Mouse (Mus musculus) natural killer cell, adult 2 months (primary cell): Measurements from ENCODE around the gene Ezh1.

ENCODE experiments used
- DNase-seq, 2 experiments: peaks; one replicate each; pipeline ENCODE4 v3.0.0; 2022; ENCODE audit warnings: low spot score in 2 of 2

The Ezh1 gene

DNA sequence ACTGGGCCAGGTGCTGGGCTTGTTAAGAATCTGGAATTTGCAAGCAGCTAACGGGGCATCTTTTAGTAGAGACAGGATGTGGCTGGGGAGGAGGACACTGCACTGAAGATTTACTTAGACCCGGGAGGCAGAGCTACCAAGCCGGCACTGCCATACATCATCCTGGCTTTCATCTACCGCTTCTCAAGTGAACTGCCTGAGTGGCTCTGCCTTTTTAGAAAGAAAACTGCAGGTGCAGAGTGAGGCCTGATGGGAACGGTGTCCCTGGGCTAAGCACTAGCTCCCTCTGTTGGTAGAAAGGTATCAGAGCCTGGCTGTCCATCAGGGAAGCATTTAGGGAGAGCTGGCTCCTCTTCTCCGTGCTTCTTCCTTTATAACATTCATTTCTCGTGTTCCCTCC lies 25.3 kb downstream of the Ezh1 start:
- peak in 1 of 2 experiments; percentile 35 for DNase-seq

DNA sequence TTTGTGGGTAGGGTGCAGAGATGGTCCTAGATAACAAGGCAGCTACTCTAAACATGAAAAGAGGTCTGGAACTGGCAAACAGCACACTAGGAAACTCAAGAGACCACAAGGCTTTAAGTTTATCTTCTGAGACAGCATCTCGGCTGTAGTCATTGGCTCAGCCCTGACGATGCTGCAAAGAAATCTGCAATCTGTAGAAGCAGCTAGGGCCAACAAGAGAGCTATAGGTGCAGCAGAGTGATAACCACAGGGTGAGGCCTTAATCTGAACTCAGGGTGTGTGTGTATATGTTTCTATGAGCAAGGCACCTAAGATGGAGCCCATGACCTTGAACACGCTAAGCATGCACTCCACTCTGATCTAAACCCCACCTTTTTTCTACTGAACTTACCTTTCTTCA lies 26.7 kb downstream of the Ezh1 start:
- no peak for DNase-seq

DNA sequence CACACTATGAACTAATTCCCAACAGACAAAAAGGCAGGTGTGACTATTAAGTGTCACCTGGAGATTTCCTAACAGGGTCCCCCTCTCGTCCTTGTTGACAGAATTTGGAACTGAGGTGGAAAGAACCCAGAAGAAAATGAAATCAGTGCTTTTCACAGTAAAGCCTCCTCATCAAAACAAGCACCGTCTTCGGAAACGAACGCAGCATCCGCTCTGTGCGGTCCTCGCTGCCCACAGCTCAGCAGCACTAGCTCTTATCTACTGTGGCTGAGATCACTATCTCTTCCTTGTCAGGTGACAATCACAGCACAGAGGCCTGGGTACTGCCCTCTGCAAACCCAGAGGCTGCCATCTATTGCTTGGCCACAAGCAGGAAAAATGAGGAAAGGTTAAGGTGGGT lies 30.1 kb downstream of the Ezh1 start:
- DNase-seq = no peak

DNA sequence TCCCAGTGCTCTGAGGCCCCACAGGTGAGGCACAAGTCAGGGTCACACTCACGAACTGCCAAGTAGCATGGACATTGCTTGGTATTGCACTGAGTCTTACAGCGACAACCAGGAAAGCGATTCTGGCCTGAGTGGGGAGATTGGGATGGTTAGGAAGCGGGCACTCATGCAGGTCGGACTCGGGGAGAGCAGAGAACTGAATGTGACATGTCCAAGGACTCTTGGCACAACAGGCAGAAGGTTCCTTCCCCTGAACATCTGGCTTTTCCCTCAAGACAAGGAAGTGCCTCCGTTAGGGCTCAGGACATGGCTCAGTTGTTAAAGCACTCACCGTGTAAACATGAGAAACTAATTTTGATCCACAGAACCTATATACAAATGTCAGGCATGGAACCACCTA lies 30.7 kb downstream of the Ezh1 start:
- DNase-seq = no peak

DNA sequence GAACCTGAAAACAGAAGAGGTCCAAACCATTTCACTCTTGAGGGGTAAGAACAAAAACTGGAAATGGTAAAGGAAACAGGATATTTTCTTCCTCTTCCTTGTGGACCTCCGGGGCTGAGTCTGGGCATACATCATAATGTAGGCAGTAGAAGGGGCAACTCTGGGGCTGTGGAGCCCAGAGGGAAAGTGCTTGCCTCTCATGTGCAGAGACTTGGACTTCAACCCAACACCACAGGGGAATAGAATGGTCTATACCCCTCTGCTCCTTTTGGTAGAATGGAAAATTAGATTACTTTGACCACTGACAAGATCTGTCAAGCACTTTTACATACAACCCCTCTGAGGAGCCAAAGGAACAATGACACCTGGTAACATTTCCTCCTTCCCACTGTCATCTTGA lies 31.2 kb downstream of the Ezh1 start:
- no peak for DNase-seq

DNA sequence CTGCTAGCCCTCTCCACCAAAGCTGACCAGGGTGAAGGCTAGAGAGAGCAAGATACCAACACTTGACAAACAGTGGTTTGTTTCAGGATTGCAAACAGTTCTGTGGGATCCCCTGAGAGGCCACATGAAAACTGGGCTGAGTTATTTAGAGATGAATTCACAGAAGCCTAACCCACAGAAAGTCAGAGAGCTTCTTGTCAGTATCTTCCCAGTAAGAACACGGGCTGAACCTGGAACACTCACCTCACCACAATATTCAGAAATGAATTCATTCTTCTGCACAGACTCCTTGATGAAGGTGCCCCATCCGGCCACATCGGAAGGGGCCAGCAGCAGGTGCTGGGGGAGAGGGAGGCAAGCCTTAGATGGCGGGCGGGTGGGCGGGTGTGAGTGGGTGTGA lies 31.6 kb downstream of the Ezh1 start:
- no peak for DNase-seq

DNA sequence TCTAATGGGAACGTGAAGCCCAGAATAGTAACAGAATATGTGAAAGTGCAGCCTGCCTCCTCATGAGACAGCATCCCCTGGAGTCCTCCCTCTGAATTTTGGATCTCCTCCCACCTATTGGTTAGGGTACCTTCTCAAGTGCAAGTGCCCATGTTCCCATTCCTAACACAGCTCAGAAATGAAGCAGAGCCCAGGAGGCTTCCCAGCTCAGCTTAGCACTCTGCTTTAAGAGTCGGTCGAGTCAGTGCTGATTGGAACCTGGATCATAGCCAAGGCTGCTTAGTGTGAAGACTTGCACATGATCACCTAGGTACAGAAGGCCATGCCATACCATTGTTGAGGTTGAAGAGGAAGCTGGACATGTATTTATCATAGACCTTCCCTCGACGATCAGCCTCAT lies 32.1 kb downstream of the Ezh1 start:
- no peak for DNase-seq

DNA sequence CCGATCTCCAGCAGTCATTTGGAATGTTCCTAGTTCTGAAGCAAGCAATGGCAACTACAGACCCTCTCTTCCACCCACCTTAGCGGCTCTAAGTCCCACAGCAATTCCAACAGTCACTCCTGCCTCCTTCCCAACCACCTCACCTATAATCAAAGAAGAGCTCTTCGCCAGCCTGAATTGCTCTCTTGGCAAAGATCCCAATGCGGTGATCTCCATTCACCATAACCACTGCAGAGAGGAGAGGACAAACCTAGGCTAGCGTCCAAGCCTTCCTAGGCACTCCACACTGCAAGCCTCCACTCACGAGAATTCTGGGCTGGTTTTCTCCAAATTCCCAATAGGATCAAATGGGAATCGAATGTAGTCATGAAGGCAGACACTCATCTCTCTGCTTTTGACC lies 33.2 kb downstream of the Ezh1 start:
- no peak for DNase-seq

DNA sequence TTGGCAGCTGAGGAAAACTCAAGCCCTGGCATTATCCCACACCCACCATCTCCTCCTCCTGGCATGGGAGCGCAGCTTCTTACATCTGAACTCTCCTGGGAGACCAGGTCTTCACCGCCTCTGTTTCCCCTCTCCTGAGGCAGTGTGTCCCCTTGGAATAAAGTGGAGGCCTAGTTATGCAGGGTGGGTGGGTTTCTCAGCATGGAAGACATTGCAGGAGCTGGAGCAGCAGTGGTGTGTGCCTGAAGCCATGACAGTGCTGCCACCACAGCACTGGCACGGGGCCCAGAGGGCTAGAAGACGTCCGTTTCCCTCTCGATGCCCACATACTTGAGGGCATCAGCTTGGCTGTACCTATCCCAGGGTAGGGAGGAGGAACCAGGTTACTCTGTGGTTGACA lies 33.6 kb downstream of the Ezh1 start:
- DNase-seq = no peak

DNA sequence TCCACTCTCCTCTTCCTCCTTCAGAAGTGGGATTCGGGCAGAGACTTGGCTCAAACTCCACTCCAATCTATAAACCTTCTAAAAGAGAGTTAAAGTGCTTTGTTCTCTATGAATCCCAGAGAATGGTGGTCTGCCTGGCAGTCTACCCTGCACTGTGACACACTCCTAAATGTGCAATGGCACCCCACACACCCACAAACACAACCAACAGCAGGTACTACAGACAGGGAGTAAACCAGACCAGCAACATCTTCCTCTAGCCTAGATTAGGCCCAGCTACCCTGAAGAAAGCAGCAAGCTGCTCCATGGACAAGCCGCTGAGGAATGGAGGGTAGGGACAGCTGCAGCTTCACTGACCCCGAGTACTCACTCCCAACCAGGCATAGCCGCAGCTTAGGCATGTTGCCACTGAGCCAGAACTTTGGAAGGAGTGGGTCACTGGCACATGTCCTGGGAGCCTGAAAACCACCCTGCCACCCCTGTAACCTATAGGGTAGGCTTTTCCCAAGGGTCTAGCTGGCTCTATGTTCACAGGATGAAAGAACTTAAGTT lies 34.3 kb downstream of the Ezh1 start:
- DNase-seq = no peak

DNA sequence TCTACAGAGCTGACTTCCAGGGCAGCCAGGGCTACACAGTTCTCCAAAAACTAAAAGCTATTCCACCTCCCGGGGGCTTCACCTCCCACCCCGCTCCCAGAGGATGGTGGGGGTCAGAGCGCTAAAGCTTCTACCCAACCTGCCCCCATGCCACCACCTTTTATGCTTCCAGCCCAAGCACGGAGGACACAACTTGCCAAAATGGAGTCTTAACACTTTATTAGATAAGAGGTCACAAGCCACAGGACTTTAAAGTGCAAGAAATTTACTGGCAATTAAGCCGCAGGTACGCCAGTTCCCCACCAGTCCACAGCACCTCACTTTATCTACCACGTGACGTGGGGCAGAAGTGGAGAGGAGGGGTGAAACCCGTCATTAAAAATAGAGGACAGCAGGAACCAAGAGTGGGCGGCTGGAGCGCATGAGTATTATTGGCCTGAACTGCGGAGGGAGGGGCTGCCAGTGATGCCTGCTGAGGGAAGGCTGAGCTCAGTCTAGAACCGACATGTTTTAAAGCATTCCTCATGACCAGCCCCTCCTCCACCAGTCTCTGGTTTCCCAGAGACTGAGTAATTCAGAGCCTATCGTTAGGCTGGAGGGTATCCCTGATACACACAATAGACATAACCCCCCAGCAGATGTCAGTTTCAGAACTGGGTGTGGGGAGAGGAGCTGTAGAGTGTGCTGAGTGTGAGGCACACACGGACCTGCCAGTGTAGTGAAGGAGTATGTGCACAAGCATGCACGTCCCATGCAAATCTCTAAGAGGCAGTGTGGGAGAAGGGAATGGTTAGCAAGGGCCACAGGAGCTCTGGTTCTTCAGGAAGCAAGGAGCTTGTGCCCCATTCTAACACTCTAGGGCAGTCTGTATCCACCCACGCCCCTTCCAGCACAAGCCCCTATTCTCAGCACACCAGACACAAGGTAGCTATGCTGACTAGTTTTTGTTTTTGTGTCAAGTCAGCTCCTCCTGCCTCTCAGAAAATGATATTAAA lies 35.1 kb downstream of the Ezh1 start:
- DNase-seq = no peak

DNA sequence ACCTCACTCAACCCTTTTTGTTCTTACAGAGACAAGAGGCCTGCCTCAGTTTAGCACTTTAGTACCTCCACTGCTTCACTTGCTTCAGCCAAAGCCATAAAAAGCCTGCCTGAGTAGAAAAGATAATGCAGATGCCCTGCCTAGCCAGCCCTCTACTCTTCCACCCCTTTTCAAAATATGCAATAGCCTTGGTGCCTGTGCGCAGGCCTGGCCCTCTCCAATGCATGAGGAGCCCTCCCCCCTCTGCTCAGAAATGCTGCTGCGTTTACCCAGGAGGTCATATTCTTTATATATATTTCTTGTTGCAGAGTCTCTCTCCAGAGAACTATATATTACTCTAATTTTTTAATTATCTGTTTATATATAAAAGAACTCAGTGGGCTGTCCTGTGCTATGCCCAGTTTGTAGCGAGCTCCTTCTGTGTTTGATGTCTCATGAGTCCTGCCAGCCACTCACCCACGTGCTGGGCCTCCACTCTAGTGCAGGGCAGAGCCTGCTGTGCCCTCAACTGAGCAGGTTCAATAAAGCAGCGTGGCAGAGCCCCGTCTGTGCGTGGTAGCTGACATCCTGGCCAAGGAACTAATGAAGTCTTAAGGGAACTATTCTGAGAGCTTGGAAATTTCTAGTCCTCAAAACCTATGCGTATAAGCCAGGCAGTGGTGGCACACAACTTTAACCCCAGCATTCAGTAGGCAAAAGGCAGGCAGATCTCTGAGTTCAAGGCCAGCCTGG lies 35.9 kb downstream of the Ezh1 start:
- no peak for DNase-seq

DNA sequence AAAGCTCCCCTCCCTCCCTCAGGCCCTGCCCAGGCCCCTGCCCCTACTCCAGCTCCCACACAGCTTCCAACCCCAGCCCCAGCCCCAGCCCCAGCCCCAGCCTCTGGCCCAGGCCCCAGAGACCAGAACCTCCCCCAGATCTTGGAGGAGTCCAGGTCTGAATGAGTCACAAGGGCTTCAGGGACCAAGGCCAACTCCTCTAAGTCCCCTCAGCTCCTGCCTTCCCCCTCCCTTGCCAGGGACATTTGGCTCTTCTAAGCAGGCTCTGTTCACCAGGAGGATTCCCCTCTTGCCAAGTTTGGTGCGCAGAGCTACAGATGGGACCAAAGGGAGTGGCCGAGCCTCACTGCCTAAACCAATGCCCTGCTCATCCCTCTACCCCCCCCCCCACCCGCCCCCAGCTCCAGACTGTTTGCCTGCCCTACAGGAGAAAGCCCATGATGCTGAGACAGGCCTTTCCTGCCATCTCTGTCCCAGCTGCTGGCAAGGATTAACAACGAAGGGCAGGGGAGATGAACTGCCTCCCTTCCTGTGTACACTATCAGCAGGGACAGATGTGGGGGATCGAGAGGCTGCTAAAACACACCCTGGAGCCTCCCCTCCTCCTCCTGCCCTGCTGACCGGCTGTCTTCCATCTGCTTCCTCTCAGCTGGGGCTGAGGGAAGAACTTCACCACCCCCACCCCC lies 36.6 kb downstream of the Ezh1 start:
- DNase-seq = no peak

DNA sequence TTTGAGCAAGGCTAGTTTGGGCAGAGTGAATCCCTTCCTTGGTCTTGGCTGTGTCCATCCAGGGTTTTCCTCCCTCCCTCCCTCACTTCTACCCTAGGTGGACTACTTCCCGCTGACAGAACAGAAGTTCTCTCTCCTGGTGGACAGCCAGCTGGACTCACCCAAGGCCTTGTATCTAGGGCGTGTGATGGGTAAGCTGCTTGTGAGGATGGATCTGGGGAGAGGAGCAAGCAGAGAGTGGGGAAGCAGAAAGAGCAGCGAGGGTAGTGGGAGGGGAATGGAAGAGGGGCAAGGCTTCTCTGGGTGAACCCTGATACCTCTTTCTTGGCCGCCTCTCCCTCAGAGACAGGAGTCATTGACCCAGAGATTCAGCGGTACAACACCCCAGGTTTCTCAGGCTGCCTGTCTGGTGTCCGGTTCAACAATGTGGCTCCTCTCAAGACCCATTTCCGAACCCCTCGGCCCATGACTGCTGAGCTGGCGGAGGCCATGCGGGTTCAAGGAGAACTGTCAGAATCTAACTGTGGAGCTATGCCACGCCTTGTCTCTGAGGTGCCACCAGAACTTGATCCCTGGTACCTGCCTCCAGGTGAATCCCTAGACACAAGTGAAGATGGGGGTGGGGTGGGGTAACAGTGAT lies 38.0 kb downstream of the Ezh1 start:
- no peak for DNase-seq

DNA sequence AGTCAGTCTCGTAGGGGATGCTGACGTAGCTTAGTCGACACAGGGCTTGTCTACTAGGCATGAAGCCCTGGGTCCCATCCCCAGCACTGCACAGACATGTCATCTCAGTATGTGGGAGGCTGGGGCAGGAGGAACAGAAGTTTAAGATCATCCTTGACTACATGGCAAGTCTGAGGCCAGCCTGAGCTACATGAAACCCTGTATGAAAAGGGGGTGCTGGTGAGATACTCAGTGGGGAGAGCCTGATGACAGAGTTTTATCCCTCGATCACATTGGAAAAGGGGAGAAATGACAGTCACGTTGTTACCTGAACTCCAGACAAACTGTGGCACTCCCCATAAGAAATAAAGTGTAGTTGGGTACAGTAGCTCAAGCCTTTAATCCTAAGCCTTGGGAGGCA lies 38.7 kb downstream of the Ezh1 start:
- no peak for DNase-seq

DNA sequence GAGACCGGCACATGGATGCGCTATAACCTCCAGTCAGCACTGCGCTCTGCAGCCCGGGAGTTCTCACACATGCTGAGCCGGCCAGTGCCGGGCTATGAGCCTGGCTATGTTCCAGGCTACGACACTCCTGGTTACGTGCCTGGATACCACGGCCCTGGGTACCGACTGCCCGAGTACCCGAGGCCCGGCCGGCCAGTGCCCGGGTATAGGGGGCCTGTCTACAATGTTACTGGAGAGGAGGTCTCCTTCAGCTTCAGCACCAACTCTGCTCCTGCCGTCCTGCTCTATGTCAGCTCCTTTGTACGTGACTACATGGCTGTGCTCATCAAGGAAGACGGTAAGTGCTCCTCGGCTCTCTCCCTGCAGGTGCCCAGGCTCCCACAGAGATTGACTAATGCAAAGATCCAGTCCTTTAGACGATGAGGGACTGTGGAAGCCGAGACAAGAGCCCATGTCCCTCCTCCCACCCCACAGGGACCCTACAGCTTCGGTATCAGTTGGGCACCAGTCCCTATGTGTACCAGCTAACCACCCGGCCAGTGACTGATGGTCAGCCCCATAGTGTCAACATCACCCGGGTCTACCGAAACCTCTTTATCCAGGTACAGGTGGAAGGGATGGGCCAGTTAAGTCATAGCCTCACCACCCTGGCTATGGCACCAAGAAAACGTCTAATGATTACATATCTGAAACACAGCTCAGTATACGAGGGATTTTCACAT lies 39.6 kb downstream of the Ezh1 start:
- no peak for DNase-seq

DNA sequence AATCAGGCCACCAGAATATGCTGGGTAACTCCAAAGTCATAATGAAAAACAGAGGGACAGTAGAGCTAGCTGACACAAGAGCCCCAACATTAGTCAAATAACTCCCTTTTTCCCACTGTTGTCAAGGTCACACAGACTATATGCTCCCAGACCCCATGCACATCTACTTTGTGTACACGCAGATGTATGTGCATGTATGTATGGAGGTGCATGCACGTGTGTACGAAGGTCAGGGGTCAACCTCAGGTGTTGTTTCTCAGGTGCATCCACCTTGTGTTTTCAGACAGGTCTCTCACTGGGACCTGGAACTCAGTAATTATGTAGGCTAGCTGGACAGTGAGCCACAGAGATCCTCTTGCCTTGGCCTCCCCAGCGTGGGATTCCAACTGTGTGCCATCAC lies 40.8 kb downstream of the Ezh1 start:
- DNase-seq = no peak

DNA sequence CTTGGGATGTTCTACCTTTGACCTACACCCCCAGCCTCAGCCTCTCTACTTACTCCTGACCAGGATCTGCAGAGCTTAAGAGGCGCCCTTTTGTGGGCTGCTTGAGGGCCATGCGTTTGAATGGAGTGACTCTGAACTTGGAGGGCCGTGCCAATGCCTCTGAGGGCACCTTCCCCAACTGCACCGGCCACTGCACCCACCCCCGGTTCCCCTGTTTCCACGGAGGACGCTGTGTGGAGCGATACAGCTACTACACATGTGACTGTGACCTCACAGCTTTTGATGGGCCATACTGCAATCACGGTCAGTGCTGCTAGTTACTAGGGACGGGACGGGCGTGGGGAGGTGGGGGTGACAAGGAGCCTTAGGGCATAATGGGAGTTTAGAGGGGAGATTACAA lies 41.3 kb downstream of the Ezh1 start:
- DNase-seq = no peak

DNA sequence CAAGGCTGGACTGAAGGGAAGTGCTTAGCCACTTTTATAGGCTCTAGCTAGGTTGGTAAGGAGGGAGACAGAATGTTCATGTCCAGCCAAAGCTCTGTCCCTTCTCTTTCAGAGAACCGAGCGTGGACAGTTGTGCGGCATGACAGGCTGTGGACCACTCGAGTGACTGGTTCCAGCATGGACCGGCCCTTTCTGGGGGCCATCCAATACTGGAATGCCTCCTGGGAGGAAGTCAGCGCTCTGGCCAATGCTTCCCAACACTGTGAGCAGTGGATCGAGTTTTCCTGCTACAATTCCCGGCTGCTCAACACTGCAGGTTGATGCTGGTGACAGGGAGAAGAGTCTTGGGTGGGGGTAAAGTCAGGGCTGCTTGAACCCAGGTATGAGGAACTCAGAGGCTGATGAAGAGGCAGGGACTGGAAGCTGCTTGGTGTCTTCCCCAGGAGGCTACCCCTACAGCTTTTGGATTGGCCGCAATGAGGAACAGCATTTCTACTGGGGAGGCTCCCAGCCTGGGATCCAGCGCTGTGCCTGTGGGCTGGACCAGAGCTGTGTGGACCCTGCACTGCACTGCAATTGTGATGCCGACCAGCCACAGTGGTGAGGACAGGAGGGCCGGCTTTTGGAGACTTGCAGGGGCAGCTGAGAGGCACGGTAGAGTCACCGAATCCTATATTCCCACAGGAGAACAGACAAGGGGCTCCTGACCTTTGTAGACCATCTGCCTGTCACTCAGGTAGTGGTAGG lies 43.3 kb downstream of the Ezh1 start:
- DNase-seq = no peak

DNA sequence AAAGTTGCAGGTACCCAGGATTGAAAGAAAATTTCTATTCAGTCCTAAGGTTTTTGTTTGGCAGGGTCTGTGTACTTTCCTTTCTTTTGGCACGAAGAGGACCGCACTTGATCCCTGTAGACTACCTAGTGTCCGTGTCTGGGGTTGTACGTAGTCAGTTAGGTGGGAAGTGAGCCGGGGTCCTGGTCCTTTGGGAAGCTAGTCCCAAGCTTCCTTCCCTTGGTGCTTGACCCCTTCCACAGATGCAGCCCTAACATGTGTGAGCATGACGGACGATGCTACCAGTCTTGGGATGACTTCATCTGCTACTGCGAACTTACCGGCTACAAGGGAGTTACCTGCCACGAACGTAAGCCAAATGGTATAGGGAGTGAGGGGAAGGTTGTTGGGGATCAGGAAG lies 44.3 kb downstream of the Ezh1 start:
- no peak for DNase-seq
